Mouse (Mus musculus): ENCODE measurements around the gene Map7. TPM values are rescaled to one million over a fixed set of nuclear protein-coding genes. Genes with fewer than 3 reads are reported as not detected.

Map7 gene
- polyA plus RNA-seq, 1 experiment from 2014 or later: 12.3 TPM

- Histone ChIP-seq H3K4me2 (replicated peaks) (peak overlapping the region; percentile 36; the same call in 1 of the 2 replicates), H3K27me3 (no peaks in the 10 kb centered on the region), H3K27ac (peak overlapping the region; percentile 95), H3K4me1 (peaks cover 30% of the 10 kb centered on the region), H3K4me3 (no peak overlapping the region), H3K9me3 (replicated peaks) (no peaks in the 10 kb centered on the region), H3K9ac (peak overlapping the region; percentile 51), H3K36me3 (no peaks in the 10 kb centered on the region)
- ATAC-seq (ENCODE audit: low FRiP score): peak; percentile 92
- WGBS: 11% methylated on average over 10 of the region's 10 CpGs
Observed at GRCm38 (mm10) chr10:20285289-20285975, 137.2 kb downstream of the Map7 start.

- no peaks in the 10 kb centered on the region for H3K27me3 ChIP-seq
- H3K4me3 ChIP-seq: peak overlapping the region; percentile 1; the same call in 1 of the 2 replicates
- peak overlapping the region; percentile 36 for H3K4me2 ChIP-seq (replicated peaks)
- 14% methylated on average over 15 of the region's 15 CpGs for WGBS
- peak overlapping the region; percentile 95 for H3K27ac ChIP-seq
- H3K4me1 ChIP-seq: peaks cover 30% of the 10 kb centered on the region
- ATAC-seq (ENCODE audit: low FRiP score): peak; percentile 73
- H3K36me3 ChIP-seq: no peaks in the 10 kb centered on the region
- peak overlapping the region; percentile 51 for H3K9ac ChIP-seq
- H3K9me3 ChIP-seq (replicated peaks): no peaks in the 10 kb centered on the region
Observed at GRCm38 (mm10) chr10:20285994-20286836, 137.9 kb downstream of the Map7 start.

- ATAC-seq (ENCODE audit: low FRiP score): no peak
- no peak overlapping the region for H3K4me2 ChIP-seq (replicated peaks)
- no peak overlapping the region for H3K9ac ChIP-seq
- H3K4me3 ChIP-seq: no peak overlapping the region
- H3K36me3 ChIP-seq: no peaks in the 10 kb centered on the region
- H3K27ac ChIP-seq: peak overlapping the region; percentile 95
- 21% methylated on average over 6 of the region's 6 CpGs for WGBS
- peaks cover 30% of the 10 kb centered on the region for H3K4me1 ChIP-seq
- H3K9me3 ChIP-seq (replicated peaks): no peaks in the 10 kb centered on the region
- no peaks in the 10 kb centered on the region for H3K27me3 ChIP-seq
Observed at GRCm38 (mm10) chr10:20287369-20287768, 139.1 kb downstream of the Map7 start.

GRCm38 (mm10) chr10:20290467-20290883 lies 142.2 kb downstream of the Map7 start:
- H3K4me2 ChIP-seq (replicated peaks): peak overlapping the region; percentile 51
- no peaks in the 10 kb centered on the region for H3K36me3 ChIP-seq
- H3K4me3 ChIP-seq: peak overlapping the region; percentile 19
- H3K27me3 ChIP-seq: no peaks in the 10 kb centered on the region
- peaks cover 20% of the 10 kb centered on the region for H3K4me1 ChIP-seq
- no peaks in the 10 kb centered on the region; the same call in 1 of the 2 replicates for H3K9me3 ChIP-seq (replicated peaks)
- 17% methylated on average over 11 of the region's 11 CpGs for WGBS
- H3K9ac ChIP-seq: peak overlapping the region; percentile 23; the same call in 1 of the 2 replicates
- ATAC-seq (ENCODE audit: low FRiP score): peak; percentile 27; the same call in 1 of the 2 replicates
- no peak overlapping the region for H3K27ac ChIP-seq

- Histone ChIP-seq H3K36me3 (no peaks in the 10 kb centered on the region), H3K4me2 (replicated peaks) (no peak overlapping the region), H3K9ac (no peak overlapping the region), H3K4me1 (no peaks in the 10 kb centered on the region), H3K27ac (no peak overlapping the region), H3K27me3 (no peaks in the 10 kb centered on the region), H3K4me3 (no peak overlapping the region), H3K9me3 (replicated peaks) (no peaks in the 10 kb centered on the region; the same call in 1 of the 2 replicates)
- WGBS: 73% methylated on average over 5 of the region's 5 CpGs
- ATAC-seq (ENCODE audit: low FRiP score): no peak
Observed at GRCm38 (mm10) chr10:20295961-20296360, 147.7 kb downstream of the Map7 start.

- Histone ChIP-seq H3K4me2 (replicated peaks) (no peak overlapping the region), H3K9me3 (replicated peaks) (no peaks in the 10 kb centered on the region; the same call in 1 of the 2 replicates), H3K9ac (no peak overlapping the region), H3K36me3 (no peaks in the 10 kb centered on the region), H3K27ac (no peak overlapping the region), H3K4me1 (no peaks in the 10 kb centered on the region), H3K27me3 (no peaks in the 10 kb centered on the region), H3K4me3 (no peak overlapping the region)
- no peak for ATAC-seq (ENCODE audit: low FRiP score)
- WGBS: 44% methylated on average over 3 of the region's 3 CpGs
Observed at GRCm38 (mm10) chr10:20298152-20298920, 150.1 kb downstream of the Map7 start.

GRCm38 (mm10) chr10:20299114-20299513 lies 150.8 kb downstream of the Map7 start:
- Histone ChIP-seq H3K9me3 (replicated peaks) (no peaks in the 10 kb centered on the region; the same call in 1 of the 2 replicates), H3K4me3 (no peak overlapping the region), H3K9ac (no peak overlapping the region), H3K4me1 (no peaks in the 10 kb centered on the region), H3K36me3 (no peaks in the 10 kb centered on the region), H3K27me3 (no peaks in the 10 kb centered on the region), H3K4me2 (replicated peaks) (no peak overlapping the region), H3K27ac (no peak overlapping the region)
- 72% methylated on average over 5 of the region's 5 CpGs for WGBS
- ATAC-seq (ENCODE audit: low FRiP score): no peak

GRCm38 (mm10) chr10:20310969-20311769 lies 162.9 kb downstream of the Map7 start:
- H3K4me2 ChIP-seq (replicated peaks): peak overlapping the region; percentile 72
- no peaks in the 10 kb centered on the region for H3K9me3 ChIP-seq (replicated peaks)
- peak overlapping the region; percentile 89 for H3K9ac ChIP-seq
- peaks cover 19% of the 10 kb centered on the region for H3K4me1 ChIP-seq
- H3K27ac ChIP-seq: peak overlapping the region; percentile 100
- ATAC-seq (ENCODE audit: low FRiP score): peak; percentile 0; the same call in 1 of the 2 replicates
- WGBS: 49% methylated on average over 11 of the region's 11 CpGs
- H3K36me3 ChIP-seq: no peaks in the 10 kb centered on the region
- H3K4me3 ChIP-seq: peak overlapping the region; percentile 77
- no peaks in the 10 kb centered on the region for H3K27me3 ChIP-seq

- Histone ChIP-seq H3K36me3 (no peaks in the 10 kb centered on the region), H3K4me2 (replicated peaks) (peak within 1 kb of the TSS; percentile 72), H3K4me3 (peak within 1 kb of the TSS; percentile 77), H3K27ac (peak within 1 kb of the TSS; percentile 100), H3K4me1 (peaks cover 19% of the 10 kb centered on the region), H3K27me3 (no peaks in the 10 kb centered on the region), H3K9me3 (replicated peaks) (no peaks in the 10 kb centered on the region), H3K9ac (peak within 1 kb of the TSS; percentile 89)
- peak; percentile 99 for ATAC-seq (ENCODE audit: low FRiP score)
- WGBS: under 1% methylated on average over 82 of the region's 84 CpGs
Observed at GRCm38 (mm10) chr10:20311918-20312735, 163.9 kb downstream of the Map7 start, which contains the start of gene Bclaf1. Gene Bclaf1 (plus strand): TSS chr10:20312469.

GRCm38 (mm10) chr10:20312736-20313301 lies 164.5 kb downstream of the Map7 start:
- H3K27ac ChIP-seq: peak overlapping the region; percentile 100
- H3K27me3 ChIP-seq: no peaks in the 10 kb centered on the region
- H3K4me3 ChIP-seq: peak overlapping the region; percentile 77
- ATAC-seq (ENCODE audit: low FRiP score): peak; percentile 84
- peak overlapping the region; percentile 89 for H3K9ac ChIP-seq
- H3K36me3 ChIP-seq: no peaks in the 10 kb centered on the region
- H3K4me1 ChIP-seq: peaks cover 21% of the 10 kb centered on the region
- WGBS: under 1% methylated on average over 40 of the region's 54 CpGs
- H3K9me3 ChIP-seq (replicated peaks): no peaks in the 10 kb centered on the region
- H3K4me2 ChIP-seq (replicated peaks): peak overlapping the region; percentile 72

Measured in hindbrain, embryonic 12.5 days (tissue).